Mouse (Mus musculus): ENCODE data around the gene Fgfr2.

- TF ChIP-seq ZC3H11A (IDR thresholded peaks at IDR 0.05; ENCODE audit: borderline replicate concordance, low read depth, low read length) = no peak
- TF ChIP-seq MAFK (IDR thresholded peaks at IDR 0.05; ENCODE audit: insufficient read depth, low read depth, low read length) = no peak
- TF ChIP-seq HCFC1 (IDR thresholded peaks at IDR 0.05; ENCODE audit: borderline replicate concordance, insufficient read depth, low read length) = no peak
These were observed 2336.4 kb downstream of the Fgfr2 start for GRCm38 (mm10) chr7:130786708-130787107.
